In genomic region chr5:134385106-134385505, GRCm38 (mm10) we compare ENCODE assay signal across 8 mouse cellular contexts.
DNase-seq lines count a peak whose midpoint lies in the region; ATAC-seq lines count a peak whose summit lies in the region.

No protein-coding gene starts in this region.

- DNase-seq in heart, adult 11 months: peak; percentile 93
- peak; percentile 78 for DNase-seq in NIH3T3 (ENCODE audit: low read depth)
- DNase-seq in cerebellum, postnatal 10 days: peak; percentile 87 to 92
- peak; percentile 16 for DNase-seq in gonadal fat pad, adult 2 months (ENCODE audit: low read depth)
- peak; percentile 50 to 70 for DNase-seq in layer of hippocampus, postnatal 14 days (ENCODE audit: low spot score in 2 of 2)
- DNase-seq in spleen, postnatal 4 days (ENCODE audit: low spot score in 2 of 2): peak; percentile 76 to 89

- H3K36me3 ChIP-seq in heart, embryonic 12.5 days: peaks cover 84% of the 10 kb centered on the region

- no peak overlapping the region for H3K4me2 ChIP-seq in heart, embryonic 12.5 days

- no peak overlapping the region for H3K9ac ChIP-seq in heart, embryonic 12.5 days

- no peak overlapping the region for H3K27ac ChIP-seq in heart, embryonic 12.5 days (ENCODE audit: poor library complexity, severe bottlenecking)

- H3K27me3 ChIP-seq in heart, embryonic 12.5 days (replicated peaks): no peaks in the 10 kb centered on the region

- WGBS in heart, embryonic 12.5 days: 66% methylated on average over 2 of the region's 2 CpGs

- no peaks in the 10 kb centered on the region for H3K4me1 ChIP-seq in heart, embryonic 12.5 days (replicated peaks)

- ATAC-seq in heart, embryonic 12.5 days (ENCODE audit: insufficient number of reproducible peaks, low FRiP score): no peak
- peak; percentile 89 for ATAC-seq in megakaryocyte progenitor cell, adult 5-6 weeks (replicated peaks; ENCODE audit: poor library complexity)

- no peak overlapping the region for H3K4me3 ChIP-seq in heart, embryonic 12.5 days

- H3K9me3 ChIP-seq in heart, embryonic 12.5 days (replicated peaks): no peaks in the 10 kb centered on the region

Comparison
In these comparisons a context has a peak if more than half of its experiments do, and no peak if none do; other contexts are left out.
1. DNase-seq: peak in every context shown above with its lines; median percentile 93 in heart, adult 11 months; 90 in cerebellum, postnatal 10 days; 82 in spleen, postnatal 4 days; 78 in NIH3T3; 60 in layer of hippocampus, postnatal 14 days; 16 in gonadal fat pad, adult 2 months.